Mouse (Mus musculus) cerebellum, postnatal 25 days (tissue): Measurements from ENCODE around the gene Ggt6.

Experiments
- DNase-seq, 2 experiments: peaks; one replicate each; pipeline ENCODE4 v3.0.0; 2021; ENCODE audit warnings: mixed read lengths in 2 of 2

The Ggt6 gene

GRCm38 (mm10) chr11:72477182-72477581, 41.9 kb downstream of the Ggt6 start:
- DNase-seq: no peak

GRCm38 (mm10) chr11:72477653-72478052, 42.3 kb downstream of the Ggt6 start:
- no peak for DNase-seq

DNA sequence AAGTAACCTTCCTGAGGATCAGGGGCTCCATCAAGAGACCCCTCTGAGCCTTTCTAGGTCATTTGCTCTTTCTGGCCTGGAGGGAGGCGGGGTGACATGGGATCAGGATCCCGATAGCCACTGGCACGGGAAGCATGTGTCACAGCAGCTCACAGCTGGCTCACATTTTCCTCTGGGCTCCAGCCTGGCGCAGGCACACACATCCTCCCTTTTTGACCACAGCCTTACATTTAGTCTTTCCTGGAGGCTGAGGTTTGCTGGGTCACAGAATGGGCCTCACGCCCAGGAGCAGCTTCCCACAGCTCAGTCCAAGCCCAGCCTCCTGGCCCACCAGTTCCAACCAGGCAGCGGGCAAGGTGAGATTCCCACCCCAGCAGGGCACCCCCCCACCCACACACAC, 42.9 kb downstream of the Ggt6 start:
- no peak for DNase-seq

DNA sequence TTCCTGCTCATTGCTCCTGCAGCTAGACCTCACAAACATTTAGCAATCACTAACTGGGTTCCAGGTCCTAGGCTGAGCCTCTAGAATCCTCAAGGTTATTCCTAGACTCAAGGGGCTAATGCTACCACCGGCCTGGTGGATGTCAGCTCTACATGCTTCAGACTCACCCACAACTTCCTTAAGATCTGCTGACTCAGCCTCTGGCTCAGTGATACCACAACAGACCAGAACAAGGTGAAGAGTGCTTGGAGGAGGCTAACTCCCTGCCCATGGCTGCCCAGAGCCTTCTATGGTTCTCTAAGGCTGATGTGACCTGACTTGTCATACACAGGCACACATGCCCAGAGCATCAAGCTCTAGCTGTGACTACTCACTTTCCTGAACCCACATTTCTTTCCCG, 44.2 kb downstream of the Ggt6 start:
- no peak for DNase-seq

- no peak for DNase-seq
These were observed 46.0 kb downstream of the Ggt6 start for GRCm38 (mm10) chr11:72481313-72481712.

- no peak for DNase-seq
These were observed 46.6 kb downstream of the Ggt6 start for GRCm38 (mm10) chr11:72481952-72482351.

DNA sequence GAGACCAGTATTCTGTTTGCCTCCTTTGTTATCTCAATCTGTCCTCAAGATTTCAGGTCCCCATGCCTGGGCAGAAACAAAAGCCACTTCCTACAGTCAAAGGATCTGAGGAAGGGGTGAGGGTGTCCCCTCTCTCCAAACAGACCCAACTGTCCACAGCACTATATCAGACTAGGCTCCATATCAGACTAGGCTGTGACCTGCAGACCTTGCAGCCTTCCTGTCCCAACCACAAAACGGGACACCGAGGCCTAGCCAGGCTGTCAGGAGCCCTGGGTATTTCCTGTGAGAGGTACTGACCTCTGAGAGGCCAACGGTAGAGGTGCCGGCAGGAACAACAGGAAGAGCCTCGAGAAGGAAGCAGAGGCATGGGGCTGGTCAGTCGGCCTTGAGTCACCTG, 49.2 kb downstream of the Ggt6 start:
- no peak for DNase-seq

DNA sequence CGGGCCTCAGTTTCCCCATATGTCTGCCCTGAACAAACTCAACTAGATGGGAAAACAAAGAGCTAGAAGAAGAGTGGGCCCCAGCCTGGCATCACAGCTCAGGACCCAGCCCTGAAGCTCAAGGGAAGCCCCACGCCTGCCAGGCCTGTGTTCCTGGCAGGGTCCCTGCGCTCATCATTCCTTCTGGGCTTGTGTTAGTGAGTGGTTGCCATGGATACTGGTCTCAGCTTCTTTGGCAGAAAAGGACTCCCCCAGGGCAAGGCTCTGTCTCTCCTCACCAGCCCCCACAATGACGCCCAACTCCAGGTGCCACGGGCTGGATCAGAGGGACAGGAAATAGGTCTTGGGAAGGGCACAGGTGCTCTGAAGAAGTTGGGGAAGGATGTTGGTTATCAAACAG, 49.8 kb downstream of the Ggt6 start:
- no peak for DNase-seq

GRCm38 (mm10) chr11:72485960-72486359, 50.6 kb downstream of the Ggt6 start:
- peak; percentile 38 to 59 for DNase-seq

- DNase-seq: no peak
These were observed 51.8 kb downstream of the Ggt6 start for GRCm38 (mm10) chr11:72487171-72487570.

DNA sequence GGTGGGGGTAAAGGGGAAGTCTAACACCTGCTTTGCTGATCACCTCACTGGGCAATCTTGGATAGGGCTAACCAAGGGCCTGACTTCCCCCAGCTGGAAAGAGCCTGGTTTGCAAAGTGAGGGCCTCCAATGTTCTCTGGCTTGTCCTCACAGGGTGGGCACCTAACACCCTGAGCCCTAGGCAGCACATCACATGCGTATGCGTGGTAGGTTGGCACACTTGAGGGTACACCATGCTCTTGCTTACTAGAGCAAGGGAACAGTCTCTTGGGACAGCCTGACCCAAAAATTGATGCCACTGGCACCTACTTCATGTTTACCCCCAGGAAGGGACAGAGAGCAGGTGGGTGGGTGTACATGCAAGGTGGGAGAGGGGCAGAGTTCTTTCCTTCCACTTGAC, 52.4 kb downstream of the Ggt6 start:
- no peak for DNase-seq
